Mouse (Mus musculus) neural tube, embryonic 10.5 days (tissue): ENCODE results near the gene Msantd2.
A peak's percentile ranks its signal among the peaks of the same experiment; 100 is the strongest.

Source experiments
- DNase-seq: peaks from one replicate; pipeline ENCODE4 v3.0.0-alpha.2; 2017; ENCODE audit warnings: low spot score; ENCODE audit errors: extremely low spot score

Gene Msantd2

DNA sequence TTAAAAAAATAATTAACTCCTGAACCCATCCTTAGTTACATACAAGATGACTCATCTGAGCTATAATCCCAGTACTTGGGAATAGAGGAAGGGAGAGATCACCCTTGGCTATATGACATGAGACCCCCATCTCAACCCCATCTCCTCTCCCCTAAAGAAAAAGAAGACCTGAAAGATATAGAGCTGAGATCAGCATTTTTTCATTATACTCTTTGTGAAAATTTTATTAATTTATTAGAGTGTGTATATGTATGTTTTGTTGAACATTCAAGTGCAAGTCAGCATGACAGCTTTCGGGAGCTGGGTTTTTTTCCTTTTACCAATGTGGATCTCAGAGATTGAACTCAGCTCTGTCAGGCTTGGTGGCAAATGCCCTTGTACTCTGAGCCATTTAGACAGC is 12.1 kb downstream of the Msantd2 start:
- DNase-seq, result no peak

DNA sequence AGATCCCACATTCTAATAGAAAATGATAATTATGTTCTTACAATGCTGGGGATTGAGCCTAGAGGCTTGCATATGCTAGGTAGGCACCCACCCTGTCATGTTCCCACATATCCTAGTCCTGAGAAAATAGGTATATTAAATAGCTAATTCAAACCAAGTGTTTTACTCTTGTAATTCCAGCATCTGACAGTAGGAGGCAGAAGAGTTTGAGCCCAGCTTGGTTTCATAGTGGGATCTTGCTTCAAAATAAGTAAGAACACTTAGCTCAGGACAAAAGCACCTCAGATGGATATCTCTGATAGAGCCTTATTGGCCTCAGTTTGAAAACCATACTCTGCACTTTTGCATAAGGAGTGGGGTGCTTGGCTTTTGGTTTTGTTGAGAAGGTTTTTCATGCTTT is 15.2 kb downstream of the Msantd2 start:
- no peak for DNase-seq

DNA sequence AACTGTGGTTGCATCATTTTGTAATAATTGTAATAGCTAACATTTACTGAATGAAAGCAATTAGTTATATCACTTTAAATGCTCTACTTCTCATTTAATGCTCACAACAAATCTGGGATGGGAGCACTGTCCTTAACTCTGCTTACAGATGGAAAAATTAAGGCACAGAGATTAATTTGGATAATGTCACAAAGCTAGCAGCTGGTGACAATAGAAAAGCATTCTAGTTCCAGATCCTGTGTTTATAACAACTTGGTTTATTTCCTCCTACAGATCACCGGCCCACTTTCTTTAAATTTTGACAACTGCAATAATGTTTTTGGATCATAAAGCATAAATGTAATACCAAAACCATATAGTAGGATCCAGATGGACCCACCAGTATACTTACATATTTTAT is 16.9 kb downstream of the Msantd2 start:
- no peak for DNase-seq

DNA sequence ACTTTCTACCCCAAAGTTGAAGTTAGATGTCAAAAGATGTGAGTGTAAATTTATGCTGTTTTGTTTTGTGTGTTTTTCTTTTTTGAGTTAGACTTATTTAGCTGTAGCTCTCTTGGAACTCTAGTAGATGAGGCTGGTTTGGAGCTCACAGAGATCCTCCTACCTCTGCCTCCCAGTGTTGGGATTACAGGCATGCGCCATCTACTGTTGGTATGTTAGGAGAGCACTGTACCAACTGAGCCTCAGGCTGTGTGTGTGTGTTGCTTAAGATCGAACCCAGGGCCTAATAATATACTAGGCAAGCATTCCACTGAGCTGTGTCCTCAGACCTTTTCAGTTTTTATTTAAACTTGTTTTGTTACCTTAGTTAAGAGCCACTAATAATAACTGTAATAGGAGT is 23.0 kb downstream of the Msantd2 start:
- DNase-seq, result no peak

DNA sequence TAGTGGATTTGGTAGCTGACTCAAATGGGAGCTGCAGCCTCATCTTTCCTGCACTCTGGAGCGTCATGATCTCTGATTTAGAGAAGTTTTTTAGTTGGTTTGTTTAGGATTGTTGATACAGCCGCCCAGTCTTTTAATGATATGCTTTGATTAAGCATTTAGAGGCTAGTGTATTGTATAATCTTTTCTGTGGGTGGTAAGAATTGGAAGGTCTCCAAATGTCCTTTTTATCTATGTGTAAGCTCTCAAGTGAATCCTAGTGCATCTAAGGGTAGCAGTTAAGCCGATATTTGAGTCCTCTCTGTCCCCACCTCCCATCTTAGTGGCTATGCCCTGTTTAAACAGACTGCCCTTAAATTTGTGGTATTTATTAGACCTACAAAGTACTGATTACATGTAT is 25.3 kb downstream of the Msantd2 start:
- DNase-seq, result no peak

DNA sequence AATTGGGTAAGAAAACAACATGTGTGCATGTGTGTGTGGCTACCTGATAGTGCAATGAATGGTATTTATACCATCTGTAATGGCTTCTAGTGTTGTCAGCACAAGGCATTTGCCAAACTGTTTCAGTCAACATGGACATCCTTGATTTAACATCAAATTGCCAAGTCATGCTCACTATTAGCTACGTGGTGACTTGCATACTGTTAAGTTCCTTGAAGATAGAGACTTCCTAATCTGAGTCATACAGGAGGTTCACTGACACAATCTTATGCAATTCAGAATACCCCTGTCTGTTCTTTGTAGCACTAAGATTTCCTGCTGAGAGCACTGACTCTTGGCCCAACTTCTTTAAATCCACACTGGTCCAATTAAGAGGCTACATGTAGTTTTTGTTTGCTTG is 28.3 kb downstream of the Msantd2 start:
- no peak for DNase-seq

DNA sequence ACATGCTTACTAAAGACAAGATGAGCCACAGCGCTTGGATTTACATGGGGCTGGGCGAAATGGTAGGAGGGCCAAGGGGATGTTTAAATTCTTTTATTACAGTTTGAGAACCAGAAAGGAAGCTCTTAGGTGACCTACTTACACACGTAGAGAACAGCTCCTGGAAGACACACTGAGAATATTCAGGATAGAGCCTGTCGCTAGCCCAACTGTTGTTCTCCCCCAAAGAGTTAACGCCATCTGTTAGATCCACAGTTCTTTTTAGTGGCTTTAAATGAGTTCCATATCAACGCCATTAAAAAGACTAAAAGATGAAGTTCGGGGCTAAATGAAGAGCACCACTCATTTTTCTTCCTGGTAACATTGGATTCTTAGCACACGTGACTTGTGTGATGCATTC is 29.9 kb downstream of the Msantd2 start:
- no peak for DNase-seq

DNA sequence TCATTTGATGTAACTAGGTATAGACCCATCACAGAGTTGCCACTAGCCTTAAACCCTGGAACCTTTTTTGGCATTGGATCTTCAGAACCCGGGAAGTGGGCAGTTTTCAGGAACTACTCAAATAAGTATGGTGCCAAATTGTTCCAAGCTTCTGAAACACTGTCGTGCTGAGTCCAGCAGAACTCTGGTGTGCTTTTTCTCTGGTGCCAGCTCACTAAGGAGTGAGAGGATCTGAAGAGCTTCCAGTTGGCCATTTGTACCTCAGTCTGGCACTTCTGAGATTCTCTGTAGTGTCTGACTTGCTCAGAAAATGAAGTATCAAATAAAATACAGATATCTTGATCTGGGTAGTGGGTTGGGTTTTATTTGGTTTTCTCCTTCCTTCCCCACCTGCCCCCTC is 30.9 kb downstream of the Msantd2 start:
- DNase-seq, result no peak

DNA sequence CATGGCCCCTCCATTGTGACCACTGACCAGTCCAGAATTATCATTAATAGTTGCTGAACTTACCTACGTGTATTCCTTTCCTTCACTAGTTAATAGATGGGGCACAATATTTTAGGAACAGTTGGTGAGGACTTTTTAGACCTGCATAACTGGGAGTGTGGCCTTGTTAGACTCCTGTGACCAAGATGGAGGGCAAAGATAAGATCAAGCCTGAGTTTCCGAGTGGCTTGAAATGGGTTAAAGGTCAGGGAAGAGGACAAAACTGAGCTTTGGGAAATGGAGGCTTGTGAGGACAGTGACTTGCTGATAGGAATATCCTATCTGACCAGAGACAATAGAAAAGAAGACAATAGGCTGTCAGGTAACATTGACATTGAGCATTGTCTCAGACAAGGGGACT is 36.3 kb downstream of the Msantd2 start:
- no peak for DNase-seq

DNA sequence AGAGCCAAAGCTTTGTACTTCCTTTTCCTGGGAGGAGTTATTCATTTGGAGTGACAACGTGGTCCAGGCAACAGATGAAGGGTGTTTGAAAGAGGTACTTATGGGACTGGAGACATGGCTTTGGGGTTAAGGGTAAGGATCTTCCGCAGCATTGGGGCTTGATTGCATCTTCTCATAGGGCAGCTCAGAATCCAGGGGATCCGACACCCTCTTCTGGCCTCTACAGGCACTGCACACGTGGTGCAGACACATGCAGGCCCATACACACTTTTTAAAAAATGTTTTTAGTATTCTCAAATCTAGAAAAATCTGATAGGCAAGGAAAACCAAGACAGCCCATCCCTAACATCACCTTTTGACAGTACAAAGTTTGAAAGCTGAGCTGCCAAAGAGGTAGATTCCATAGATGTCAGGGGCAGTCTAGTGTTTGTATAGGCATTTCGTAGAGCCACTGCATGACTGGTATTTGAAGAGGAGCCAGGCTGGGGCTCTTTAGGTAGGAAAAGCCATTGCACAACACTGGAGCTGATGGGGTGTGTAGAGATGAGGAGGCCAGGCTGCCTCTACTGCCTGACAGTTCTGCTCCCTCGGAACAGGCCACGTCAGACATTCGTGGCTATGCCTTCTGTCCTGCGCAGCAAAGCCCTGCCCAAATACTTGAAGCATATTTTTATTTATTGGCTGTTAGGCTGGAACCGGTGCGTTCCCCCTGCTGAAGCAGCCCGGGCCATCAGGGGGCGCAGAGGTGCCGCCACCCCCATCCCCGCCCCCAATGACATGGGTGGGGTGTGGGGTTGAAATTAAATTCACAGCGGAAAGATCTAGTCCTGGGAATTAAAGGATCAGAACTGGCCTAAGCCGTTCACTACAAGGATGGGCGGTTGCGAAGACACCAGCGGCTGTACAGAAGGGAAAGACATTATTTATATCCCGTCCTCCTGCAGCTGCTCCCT is 37.6 kb downstream of the Msantd2 start:
- peak; percentile 42 for DNase-seq

DNA sequence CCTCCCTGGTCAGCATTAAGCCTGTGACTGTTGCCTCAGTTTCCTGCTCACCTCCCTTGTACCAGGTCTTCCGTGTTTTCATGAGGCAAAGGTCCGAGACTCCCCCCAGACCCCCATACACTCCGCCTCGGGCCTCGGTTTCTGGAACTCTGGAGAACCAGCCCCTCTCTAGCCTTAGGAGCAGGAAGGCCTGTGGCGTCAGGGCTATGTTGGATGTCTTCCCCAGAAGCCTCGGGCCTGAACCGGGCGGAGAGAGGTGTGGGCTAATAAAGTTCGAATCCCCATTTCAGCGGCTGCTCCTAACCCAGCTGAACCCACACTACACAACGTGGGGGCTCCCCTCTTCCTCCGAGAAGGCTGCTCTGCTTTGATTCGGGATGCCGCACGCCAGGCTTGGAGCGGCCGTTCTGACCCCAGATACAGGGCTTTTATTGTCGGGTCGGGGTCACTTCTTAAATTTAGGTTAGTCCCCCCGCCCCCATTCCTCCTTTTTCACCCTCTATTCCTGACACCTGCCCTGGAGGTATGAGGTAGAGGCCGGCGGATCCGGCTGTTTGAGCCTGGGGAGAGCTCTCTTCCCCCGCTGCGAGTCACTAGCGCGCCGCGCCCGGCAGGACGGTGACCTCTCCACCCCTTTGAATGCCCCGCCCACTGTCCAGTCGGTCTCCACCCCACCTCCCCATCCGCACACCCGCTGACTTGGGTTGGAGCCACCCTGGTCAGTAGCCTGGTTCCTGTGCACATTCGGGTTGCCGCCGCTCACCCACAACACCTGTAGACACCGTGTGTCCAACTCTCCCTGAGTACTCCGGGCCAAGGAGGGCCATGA is 38.5 kb downstream of the Msantd2 start, which contains the start of gene Esam:
Gene Esam (plus strand): TSS at position 683 of the 829 bp plus-strand sequence.
- DNase-seq, result peak; percentile 52

DNA sequence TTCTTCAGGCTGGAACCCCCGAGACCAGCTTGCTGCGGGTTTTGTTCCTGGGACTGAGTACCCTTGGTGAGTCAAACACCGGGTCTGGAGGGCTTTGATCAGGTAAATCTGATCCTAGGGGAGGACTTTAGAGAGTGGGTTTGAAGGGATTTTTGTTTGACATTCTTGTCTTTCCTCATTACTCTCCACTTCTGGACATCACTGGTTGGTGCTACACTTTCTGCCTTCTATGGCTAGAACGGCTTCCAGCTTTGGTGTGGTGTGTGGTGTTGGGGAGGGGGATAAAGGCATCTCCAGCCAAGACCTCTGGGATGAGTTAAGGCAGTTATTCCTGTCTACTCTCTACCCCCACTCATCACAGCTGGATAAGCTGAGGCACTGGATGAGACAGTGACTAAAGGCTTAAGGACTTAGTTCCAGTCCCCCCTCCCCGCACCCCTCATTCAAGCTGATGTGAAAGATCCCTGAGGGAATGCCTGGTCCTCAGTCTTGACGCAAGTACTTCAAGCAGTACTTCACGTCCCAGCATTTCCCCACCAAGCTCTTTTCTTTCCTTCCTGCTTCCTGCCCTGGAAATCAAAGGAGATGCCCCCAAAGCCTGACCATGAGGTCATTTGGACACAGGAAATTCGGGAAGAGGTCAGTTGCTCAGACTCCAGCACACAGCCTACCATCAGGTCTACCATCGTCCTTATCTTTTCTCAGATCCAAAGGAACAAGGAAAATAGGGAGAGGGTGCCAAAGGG is 39.3 kb downstream of the Msantd2 start:
- no peak for DNase-seq

DNA sequence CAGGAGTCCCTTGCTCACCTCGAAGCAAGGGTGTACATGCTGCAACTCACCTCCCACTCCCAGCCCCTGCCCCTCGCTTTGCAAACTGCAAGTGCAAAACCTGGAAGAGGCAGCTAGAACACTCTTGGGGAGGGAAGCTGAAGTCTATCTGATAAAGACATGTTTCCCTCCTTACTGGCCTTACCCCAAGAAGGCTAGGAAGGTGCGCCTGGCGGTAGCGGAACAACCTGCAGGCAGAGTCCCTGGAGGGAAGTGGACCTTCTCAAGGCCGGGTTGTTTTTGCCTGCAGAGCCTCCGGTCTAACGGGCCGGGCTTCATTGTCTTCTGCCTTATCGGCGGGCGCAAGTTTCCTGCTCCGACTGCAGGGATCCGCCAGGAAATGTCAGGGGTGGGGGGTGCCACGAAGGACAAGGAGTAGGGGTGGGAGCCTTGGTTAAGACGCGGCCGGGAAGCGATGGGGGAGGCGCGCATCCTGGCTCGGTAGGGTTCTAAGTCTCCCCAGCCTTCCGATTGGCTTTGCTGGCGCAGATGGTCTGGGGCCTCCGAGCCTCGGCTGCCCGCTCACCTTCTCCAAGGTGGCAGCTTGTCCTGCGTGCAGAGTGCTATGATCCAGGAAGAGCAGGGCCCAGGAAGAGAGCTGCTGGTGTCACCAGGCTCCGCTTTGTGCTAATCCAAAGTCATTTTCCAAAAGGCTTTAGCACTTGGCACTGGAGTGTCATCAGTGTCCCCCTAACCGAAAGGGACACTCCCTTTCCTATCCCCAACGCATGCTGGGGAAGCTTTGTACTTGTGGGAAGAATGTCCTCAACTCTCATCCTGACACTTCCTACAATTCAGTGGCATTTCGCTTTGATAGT is 41.1 kb downstream of the Msantd2 start:
- peak; percentile 59 for DNase-seq

DNA sequence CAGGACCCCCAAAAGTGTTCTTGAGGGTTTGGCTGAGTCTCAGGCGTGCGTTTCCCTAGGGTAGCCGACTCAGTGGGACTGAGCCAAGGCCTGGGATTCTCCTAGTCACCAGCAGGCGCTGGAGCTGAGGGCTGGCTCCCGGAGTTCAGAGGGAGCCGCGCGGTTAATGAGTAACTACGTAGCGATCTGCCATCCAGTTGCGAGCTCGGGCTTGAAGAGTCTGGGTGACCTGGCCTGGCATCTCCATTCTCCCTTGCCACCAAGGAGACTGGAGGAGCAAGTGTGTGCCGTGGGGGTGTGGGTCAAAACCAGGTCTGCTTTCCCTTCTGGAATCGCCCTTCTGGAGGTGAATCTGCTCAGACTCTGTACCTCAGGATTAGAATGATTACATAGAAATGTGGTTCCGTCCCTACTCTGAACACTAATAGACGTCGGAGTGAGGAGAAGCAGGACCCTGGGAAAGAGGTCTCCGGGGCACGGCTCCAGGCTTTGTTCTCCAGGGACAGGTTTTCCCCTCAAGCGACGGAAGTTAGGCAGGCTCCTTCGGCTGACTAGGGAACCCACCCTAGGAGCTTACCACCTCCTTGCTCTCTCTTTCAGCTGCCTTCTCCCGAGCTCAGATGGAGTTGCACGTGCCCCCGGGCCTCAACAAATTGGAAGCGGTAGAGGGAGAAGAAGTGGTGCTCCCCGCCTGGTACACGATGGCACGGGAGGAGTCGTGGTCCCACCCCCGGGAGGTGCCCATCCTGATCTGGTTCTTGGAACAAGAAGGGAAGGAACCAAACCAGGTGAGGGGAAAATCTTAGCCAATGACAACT is 42.0 kb downstream of the Msantd2 start:
- peak; percentile 34 for DNase-seq

DNA sequence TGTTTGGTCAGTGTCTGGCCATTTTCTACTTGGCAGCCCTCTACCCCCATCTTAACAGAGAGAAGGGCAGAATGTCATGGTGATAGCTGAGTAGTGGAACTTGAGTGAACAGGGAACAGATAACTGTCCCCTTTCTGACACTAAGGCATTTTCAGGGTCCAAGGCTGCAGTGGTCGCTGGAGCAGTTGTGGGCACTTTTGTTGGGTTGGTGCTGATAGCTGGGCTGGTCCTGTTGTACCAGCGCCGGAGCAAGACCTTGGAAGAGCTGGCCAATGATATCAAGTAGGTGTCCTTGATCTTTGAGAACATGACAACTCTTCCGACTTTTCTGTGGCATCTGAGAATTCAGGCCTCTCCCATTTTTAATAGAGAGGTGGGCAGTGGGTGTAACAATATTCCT is 47.7 kb downstream of the Msantd2 start:
- DNase-seq, result no peak

DNA sequence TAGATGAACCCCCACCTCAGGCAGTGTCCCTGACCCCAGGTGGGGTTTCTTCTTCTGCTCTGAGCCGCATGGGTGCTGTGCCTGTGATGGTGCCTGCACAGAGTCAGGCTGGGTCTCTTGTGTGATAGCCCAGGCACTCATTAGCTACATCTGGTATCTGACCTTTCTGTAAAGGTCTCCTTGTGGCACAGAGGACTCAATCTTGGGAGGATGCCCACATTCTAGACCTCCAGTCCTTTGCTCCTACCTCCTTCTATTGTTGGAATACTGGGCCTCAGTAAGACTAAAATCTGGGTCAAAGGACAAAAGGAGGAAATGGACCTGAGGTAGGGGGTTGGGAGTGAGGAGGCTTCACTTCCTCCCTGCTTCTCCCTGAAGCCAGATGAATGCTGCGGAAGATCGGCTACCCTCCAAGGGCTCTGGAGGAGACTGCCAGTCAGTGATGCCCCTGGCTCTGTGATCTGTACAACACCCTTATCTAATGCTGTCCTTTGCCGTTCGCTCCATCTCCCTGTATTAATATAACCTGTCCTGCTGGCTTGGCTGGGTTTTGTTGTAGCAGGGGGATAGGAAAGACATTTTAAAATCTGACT is 48.6 kb downstream of the Msantd2 start:
- DNase-seq, result no peak

DNA sequence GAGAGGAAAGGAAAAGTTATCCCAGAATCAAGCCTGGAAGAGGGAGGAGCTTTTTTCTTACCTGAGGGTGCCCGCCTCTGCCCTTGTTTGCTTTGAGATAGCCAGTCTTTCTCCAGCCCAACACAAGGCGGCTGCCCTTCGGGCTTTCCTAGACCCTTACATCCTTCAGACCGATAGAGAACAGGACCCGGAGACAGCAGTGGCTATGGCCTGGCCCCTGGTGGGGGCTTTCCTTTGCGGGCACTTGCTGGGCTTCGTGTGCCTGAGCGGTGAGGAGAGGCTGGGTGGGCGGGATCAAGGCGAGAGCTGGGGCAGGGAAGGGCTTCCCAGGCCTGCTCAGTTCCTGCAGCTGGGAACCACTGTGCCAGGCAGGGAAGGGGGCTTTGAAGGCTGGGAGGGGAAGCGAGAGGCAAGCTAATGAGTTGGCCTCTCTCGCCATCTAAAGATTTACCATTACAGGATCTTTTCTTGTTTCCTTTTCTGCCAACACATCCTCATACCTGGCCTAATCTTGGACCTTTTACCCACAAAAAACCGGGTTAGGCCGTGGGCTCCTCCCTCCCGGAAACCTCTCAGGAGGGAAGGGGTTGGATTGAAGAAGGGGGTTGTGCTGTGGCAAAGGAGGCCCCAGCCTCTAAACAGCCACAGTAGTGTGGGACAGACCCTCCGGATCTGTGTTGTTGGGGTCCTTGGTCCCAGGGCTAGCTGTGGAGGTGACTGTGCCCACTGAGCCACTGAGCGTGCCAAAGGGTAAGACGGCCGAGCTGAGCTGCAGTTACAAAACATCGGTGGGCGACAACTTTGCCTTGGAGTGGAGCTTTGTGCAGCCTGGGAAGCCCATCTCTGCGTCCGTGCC is 50.3 kb downstream of the Msantd2 start, which contains the start of gene Vsig2:
Gene Vsig2 (plus strand): TSS at position 86 of the 856 bp plus-strand sequence.
- no peak for DNase-seq

DNA sequence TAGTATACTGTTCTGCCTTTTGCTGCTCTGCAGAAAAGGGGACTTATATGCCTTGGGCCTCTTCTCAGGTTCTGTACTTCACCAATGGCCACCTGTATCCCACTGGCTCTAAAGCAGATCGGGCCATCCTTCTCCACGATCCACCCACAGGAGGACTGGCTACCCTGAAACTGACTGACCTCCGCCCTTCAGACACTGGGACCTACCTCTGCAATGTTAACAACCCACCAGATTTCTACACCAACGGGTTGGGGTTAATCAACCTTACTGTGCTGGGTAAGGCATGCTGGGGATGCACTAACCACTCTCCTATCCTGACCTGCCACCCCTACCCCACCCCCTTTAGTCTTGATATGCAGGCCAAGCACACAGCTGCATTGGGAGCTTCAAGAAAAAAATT is 51.1 kb downstream of the Msantd2 start:
- no peak for DNase-seq
